In the genomic region with DNA sequence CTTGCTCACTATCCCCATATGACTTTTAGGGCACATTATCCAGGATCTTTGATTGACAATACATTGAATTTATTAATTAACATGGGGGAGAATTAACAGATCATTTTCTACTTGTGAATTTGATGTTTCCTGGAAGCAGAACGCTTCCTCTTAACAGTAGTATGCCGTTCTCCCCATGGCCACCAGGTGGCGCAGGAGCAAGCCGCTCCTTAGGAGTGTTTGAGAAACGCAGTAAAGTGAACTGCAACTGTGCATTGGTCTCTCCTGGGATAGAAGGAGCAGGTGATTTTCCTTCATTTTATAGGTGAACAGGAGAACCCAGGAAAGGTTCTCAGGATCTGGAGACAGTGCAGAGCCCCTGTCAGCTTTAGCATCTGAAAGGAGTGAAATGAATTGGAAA, we compare ENCODE assay signal across 9 mouse cellular contexts. TPM values are rescaled to one million over a fixed set of nuclear protein-coding genes. Genes with fewer than 3 reads are reported as not detected.
DNase-seq lines count a peak whose midpoint lies in the region; ATAC-seq lines count a peak whose summit lies in the region.
"Had no signal": no experiment of that assay in that cellular context is flagged by ENCODE, and none has a peak within 500 bp of the region (broad histone marks: within the 10 kb centered on the region; RNA-seq: fewer than 3 reads in every experiment).

No protein-coding gene starts in this region.

- H3K4me1 ChIP-seq in heart, embryonic 10.5 days = peaks cover 36% of the 10 kb centered on the region
- no peaks in the 10 kb centered on the region for H3K4me1 ChIP-seq in neural tube, embryonic 14.5 days (ENCODE audit: control insufficient read depth, insufficient read depth, low read length)
- H3K4me1 ChIP-seq: embryonic facial prominence, embryonic 13.5 days had no signal

- H3K9ac ChIP-seq in neural tube, embryonic 14.5 days (replicated peaks; ENCODE audit: low read depth, low read length) = no peak overlapping the region
- H3K9ac ChIP-seq: embryonic facial prominence, embryonic 13.5 days had no signal

- DNase-seq in heart, embryonic 10.5 days (ENCODE audit: low spot score) = no peak
- no peak for DNase-seq in heart, postnatal 25 days (ENCODE audit: low spot score)
- DNase-seq in adrenal gland, adult 18-20 months (ENCODE audit: low spot score in 2 of 2) = peak; percentile 65 to 79
- peak; percentile 85 for DNase-seq in embryo, embryonic 10.5 days (ENCODE audit: low spot score)
- DNase-seq in heart, postnatal 4 days = peak; percentile 83
- DNase-seq in left cerebral cortex, postnatal 36 days (ENCODE audit: low spot score in 2 of 2) = peak; percentile 32 to 54
- peak; percentile 39 to 42 for DNase-seq in thymus, adult 18-20 months

- no peak overlapping the region for H3K4me2 ChIP-seq in neural tube, embryonic 14.5 days (ENCODE audit: low read depth, low read length)
- H3K4me2 ChIP-seq: embryonic facial prominence, embryonic 13.5 days had no signal

- no peak overlapping the region for H3K4me3 ChIP-seq in heart, embryonic 10.5 days
- no peak overlapping the region for H3K4me3 ChIP-seq in neural tube, embryonic 14.5 days (ENCODE audit: low read depth, low read length)
- H3K4me3 ChIP-seq: embryonic facial prominence, embryonic 13.5 days had no signal

- intact Hi-C loops in heart, postnatal 25 days (cut with DNase I) = loop anchor here (5.0 kb wide), 3 partner anchors 53 to 273 kb away; a partner anchor contains a TSS
- intact Hi-C loops in left cerebral cortex, postnatal 36 days (cut with DNase I) = loop anchor here (5.0 kb wide), 2 partner anchors 53 to 123 kb away; no protein-coding TSS in a partner anchor

- peak overlapping the region; percentile 52; the same call in 1 of the 2 replicates for H3K27ac ChIP-seq in heart, embryonic 10.5 days
- no peak overlapping the region for H3K27ac ChIP-seq in neural tube, embryonic 14.5 days (ENCODE audit: low read depth, low read length)
- H3K27ac ChIP-seq: embryonic facial prominence, embryonic 13.5 days had no signal

- ATAC-seq in neural tube, embryonic 14.5 days (ENCODE audit: low read depth) = peak; percentile 61; the same call in 1 of the 2 replicates

- H3K27me3 ChIP-seq in heart, embryonic 10.5 days (ENCODE audit: insufficient read depth, poor library complexity, severe bottlenecking) = peaks cover 25% of the 10 kb centered on the region; the same call in 1 of the 2 replicates
- H3K27me3 ChIP-seq in neural tube, embryonic 14.5 days (ENCODE audit: control insufficient read depth, insufficient read depth, low read length) = no peaks in the 10 kb centered on the region
- H3K27me3 ChIP-seq: embryonic facial prominence, embryonic 13.5 days had no signal

- no peaks in the 10 kb centered on the region for H3K9me3 ChIP-seq in heart, embryonic 10.5 days
- no peaks in the 10 kb centered on the region for H3K9me3 ChIP-seq in neural tube, embryonic 14.5 days (ENCODE audit: control insufficient read depth, low read length)
- H3K9me3 ChIP-seq: embryonic facial prominence, embryonic 13.5 days had no signal

- H3K36me3 ChIP-seq in heart, embryonic 10.5 days = no peaks in the 10 kb centered on the region
- no peaks in the 10 kb centered on the region for H3K36me3 ChIP-seq in neural tube, embryonic 14.5 days (ENCODE audit: control insufficient read depth, insufficient read depth, low read length)
- H3K36me3 ChIP-seq: embryonic facial prominence, embryonic 13.5 days had no signal

- under 1% methylated on average over 5 of the region's 5 CpGs for WGBS in heart, embryonic 10.5 days
- WGBS in neural tube, embryonic 14.5 days = 3% methylated on average over 5 of the region's 5 CpGs

RNA-seq across cellular contexts. Expression of a gene that starts 10.4 kb away (rescaled TPM):
- 0.17 and 0.58 TPM in 2 replicates for polyA plus RNA-seq in heart, embryonic 10.5 days (2016; fragmentation: Nextera tagmentation; extraction: Ambion mirVana)
- total RNA-seq in heart, postnatal 25 days (2021) = 1 to 10 TPM; 1.1 to 1.5 TPM
- total RNA-seq in adrenal gland, adult 18-20 months (2021) = under 1 TPM; 0.74 to 0.99 TPM
- 1 to 10 TPM; 1.5 to 1.7 TPM for total RNA-seq in heart, postnatal 4 days (2021)
- total RNA-seq in left cerebral cortex, postnatal 36 days (2021) = 1 to 10 TPM; 2.9 to 3.6 TPM
- polyA plus RNA-seq in neural tube, embryonic 14.5 days (2014; fragmentation: Nextera tagmentation; extraction: Ambion mirVana) = 0.42 TPM in 1 of 2 replicates, not detected in the other

RNA-seq across cellular contexts. Expression of a gene that starts 26.0 kb away (rescaled TPM):
- not detected in 2 replicates for polyA plus RNA-seq in heart, embryonic 10.5 days (2016; fragmentation: Nextera tagmentation; extraction: Ambion mirVana)
- total RNA-seq in heart, postnatal 25 days (2021) = not detected
- not detected for total RNA-seq in adrenal gland, adult 18-20 months (2021)
- total RNA-seq in heart, postnatal 4 days (2021) = not detected
- total RNA-seq in left cerebral cortex, postnatal 36 days (2021) = not detected
- not detected in 2 replicates for polyA plus RNA-seq in neural tube, embryonic 14.5 days (2014; fragmentation: Nextera tagmentation; extraction: Ambion mirVana)
- polyA plus RNA-seq: embryonic facial prominence, embryonic 13.5 days had no signal

RNA-seq across cellular contexts. Expression of a gene that starts 29.7 kb away (rescaled TPM):
- polyA plus RNA-seq in heart, embryonic 10.5 days (2016; fragmentation: Nextera tagmentation; extraction: Ambion mirVana) = 4.5 and 6.2 TPM in 2 replicates
- 10 to 100 TPM; 55.6 to 58.8 TPM for total RNA-seq in heart, postnatal 25 days (2021)
- not detected for total RNA-seq in adrenal gland, adult 18-20 months (2021)
- 10 to 100 TPM; 61.7 to 65.3 TPM for total RNA-seq in heart, postnatal 4 days (2021)
- not detected for total RNA-seq in left cerebral cortex, postnatal 36 days (2021)
- polyA plus RNA-seq in neural tube, embryonic 14.5 days (2014; fragmentation: Nextera tagmentation; extraction: Ambion mirVana) = not detected in 2 replicates
- polyA plus RNA-seq: embryonic facial prominence, embryonic 13.5 days had no signal

RNA-seq across cellular contexts. Expression of a gene that starts 48.4 kb away (rescaled TPM):
- not detected in 2 replicates for polyA plus RNA-seq in heart, embryonic 10.5 days (2016; fragmentation: Nextera tagmentation; extraction: Ambion mirVana)
- total RNA-seq in heart, postnatal 25 days (2021) = not detected
- total RNA-seq in adrenal gland, adult 18-20 months (2021) = not detected
- total RNA-seq in heart, postnatal 4 days (2021) = under 1 TPM in 1 of 2 experiments, not detected in 1; 0.21 TPM
- under 1 TPM; 0.32 to 0.59 TPM for total RNA-seq in left cerebral cortex, postnatal 36 days (2021)
- not detected in 2 replicates for polyA plus RNA-seq in neural tube, embryonic 14.5 days (2014; fragmentation: Nextera tagmentation; extraction: Ambion mirVana)
- polyA plus RNA-seq: embryonic facial prominence, embryonic 13.5 days had no signal

Comparison
In these comparisons a context has a peak if more than half of its experiments do, and no peak if none do; other contexts are left out.
1. DNase-seq: peak in adrenal gland, adult 18-20 months (2 of 2), embryo, embryonic 10.5 days (single experiment), heart, postnatal 4 days (single experiment), left cerebral cortex, postnatal 36 days (2 of 2) and thymus, adult 18-20 months (2 of 2); none in heart, embryonic 10.5 days (single experiment) and heart, postnatal 25 days (single experiment).
2. RNA of a gene that starts 29.7 kb away (total RNA-seq): 61.7 to 65.3 TPM in heart, postnatal 4 days and 55.6 to 58.8 TPM in heart, postnatal 25 days; not detected in left cerebral cortex, postnatal 36 days and not detected in adrenal gland, adult 18-20 months; every median in the first group is over 10 times any median in the second.